Mouse (Mus musculus) embryonic fibroblast, embryonic 13.5 days (primary cell): ENCODE data around the gene Cyp2d26.

Source experiments
- CTCF ChIP-seq: IDR thresholded peaks from 2 replicates; pipeline ENCODE4 v1.5.1; 2011; ENCODE audit warnings: mild to moderate bottlenecking, control low read depth, low read length, moderate library complexity, borderline replicate concordance; ENCODE audit not compliant: insufficient read depth
- POLR2A ChIP-seq: IDR thresholded peaks from 2 replicates; pipeline ENCODE4 v1.6.1; 2011; ENCODE audit warnings: low read depth, mild to moderate bottlenecking, control low read depth, low read length, moderate library complexity

DNA sequence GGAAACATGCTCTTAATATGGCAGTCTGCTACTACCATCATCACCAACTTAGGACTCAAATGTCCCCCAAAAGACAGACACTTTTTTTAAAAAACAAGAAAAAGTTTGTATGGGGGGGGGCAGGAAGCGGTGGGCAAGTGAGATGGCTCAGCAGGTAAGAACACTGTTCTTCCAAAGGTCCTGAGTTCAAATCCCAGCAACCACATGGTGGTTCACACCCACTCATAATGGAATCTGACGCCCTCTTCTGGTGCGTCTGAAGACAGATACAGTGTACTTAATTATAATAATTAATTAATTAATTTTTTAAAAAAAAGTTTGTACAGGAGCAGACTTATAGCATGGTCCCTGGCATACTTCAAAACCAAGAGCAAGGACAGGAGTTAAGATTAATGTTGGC lies 45.1 kb upstream of the Cyp2d26 start:
- TF ChIP-seq CTCF (no peak), POLR2A (no peak)
